Mouse (Mus musculus): ENCODE results near the gene Rab8b.
A peak's percentile ranks its signal among the peaks of the same experiment; 100 is the strongest.
"Not testable (repeated sequence)": the region's sequence is repeated elsewhere in the genome, so short reads cannot be mapped to it uniquely, and the experiment has no call there.

Gene Rab8b

DNA sequence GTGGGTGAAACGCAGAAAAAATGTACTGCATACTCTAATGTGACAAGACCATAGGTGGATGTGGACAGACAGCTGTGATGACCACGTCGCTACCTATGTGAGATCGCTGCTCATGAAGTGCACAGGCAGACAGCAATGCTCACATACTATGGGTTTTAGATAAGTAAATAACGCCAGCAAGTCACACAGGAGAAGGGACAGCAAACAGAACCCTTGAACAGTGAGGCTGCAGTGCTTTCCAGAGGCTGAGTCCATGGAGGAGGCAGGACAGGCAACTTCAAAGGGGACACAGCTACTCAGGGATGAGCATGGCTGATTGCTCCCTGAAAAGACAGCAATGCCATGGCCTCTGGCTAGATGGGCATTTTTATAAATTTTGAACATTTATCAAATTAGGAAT lies 72.7 kb downstream of the Rab8b start:
- DNase-seq (ENCODE audit: low read depth, low spot score) = no peak

DNA sequence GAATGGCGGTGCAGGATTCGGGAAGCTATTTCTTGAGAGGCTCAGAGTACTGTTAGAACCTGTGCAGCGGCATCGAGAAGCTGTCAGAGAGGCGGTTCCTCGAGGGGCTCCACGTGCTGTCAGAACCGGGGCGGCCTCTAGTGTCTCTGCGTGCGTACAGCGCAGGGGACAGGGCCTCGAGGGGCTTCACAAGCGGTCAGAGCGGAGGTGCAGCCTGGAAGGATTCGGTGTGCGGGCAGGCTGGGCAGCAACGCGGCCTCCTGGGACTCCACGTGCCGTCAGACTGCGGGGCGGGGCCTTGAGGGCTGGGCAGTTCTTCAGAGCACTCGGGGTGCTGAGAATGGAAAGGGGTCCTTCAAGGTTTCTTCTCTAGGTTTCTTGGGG lies 84.4 kb downstream of the Rab8b start:
- no peak for DNase-seq (ENCODE audit: low read depth, low spot score)

DNA sequence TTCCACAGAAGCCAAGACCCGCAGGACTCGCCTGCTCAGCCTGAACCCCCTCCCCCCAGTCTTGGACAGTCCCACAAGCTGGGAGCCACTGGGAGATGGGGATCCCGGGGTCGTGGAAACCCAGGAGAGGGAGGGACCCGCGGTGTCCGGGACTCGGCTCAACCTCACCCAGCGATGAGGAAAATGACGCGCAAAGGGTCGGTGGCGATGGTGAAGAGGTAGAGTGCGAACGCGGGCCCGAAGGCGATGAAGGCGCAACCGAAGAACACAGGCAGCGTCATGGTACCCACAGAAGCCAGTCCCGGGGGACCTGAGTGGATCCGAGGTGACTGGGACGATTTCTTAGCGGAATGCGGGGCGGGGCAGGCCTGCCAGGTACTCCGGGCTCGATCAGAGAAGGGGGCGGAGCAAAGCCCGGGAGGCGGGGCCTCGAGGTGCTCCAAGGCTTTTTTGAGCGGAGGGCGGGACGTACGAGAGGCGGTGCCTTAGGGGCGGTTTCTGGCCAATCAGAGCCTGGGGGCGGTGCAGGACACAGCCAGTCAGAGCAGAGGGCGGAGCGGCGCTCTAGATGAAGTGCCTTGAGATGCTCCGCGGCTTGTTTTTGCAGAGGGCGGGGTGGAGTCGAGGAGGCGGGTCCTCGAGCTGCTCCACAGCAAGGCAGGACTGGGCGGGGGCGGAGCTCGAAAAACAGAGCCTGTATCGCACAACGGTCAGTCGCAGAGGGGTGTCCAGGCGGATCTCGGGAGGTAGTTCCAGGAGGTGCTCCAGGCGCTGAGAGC lies 85.0 kb downstream of the Rab8b start, which contains the start of gene Aph1c:
TSS of gene Aph1c (minus strand) at position 409 of the 779 bp plus-strand sequence.
- DNase-seq (ENCODE audit: low read depth, low spot score) = peak; percentile 95

DNA sequence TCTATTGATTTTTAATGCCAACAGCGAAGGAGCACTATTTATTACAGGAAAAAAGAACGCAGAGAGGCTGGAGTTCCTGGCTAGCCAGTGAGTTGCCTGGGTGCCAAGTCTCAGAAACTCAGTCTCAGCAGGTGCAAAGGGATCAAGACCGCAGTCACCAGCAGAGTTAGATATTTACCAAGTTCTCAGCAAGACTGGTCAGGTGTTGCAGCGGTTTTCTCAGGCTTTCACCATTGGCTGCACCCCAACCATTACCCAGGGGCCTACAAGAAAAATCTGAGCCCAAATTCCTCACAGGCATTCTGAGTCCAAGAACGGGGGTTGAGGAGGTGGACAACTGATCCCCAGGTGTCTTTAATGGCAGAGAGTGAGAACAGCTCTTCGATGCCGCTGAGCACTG lies 85.6 kb downstream of the Rab8b start:
- DNase-seq (ENCODE audit: low read depth, low spot score) = no peak

DNA sequence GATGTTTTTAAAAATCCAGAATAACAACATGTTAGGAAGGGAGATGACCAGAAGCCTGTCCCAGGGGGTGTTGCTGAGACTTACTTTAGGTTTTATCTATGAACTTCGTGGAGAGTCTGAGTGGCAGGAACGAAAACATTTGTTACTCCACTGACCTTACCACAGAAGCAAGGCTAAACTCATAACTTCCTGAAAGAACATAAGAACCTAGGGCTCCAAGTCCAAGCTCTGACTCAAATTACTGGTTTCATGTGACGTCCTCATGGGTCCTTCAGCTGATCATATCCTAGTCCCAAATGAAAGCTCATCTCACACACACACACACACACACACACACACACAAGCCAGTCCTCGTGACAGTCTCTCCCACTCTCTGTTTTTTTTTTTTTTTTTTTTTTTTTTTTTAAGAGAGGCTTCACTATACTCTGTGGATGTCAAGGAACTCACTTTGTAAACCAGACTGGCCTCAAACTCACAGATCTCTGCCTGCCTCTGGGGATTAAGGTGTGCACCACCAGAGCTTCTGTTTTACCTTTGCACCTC lies 87.0 kb downstream of the Rab8b start:
- no peak for DNase-seq (ENCODE audit: low read depth, low spot score)

DNA sequence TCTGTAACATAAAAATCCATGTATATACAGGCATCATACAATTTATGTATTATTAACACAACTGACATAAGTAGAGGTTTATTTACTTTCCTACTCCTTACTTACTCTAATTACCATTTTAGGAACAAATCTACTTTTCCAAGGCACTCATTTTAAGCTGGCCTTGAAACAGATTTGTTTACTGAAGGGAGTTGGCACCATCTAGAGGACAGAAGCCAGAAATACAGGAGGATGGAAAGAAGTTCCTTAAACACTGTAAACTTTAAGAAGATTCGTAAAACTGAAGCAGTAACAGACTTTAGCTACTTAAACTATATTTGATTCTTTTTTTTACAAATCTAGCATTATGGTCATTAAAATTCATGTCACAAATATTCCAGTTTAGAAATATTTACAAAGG lies 93.5 kb downstream of the Rab8b start:
- no peak for DNase-seq (ENCODE audit: low read depth, low spot score)

DNA sequence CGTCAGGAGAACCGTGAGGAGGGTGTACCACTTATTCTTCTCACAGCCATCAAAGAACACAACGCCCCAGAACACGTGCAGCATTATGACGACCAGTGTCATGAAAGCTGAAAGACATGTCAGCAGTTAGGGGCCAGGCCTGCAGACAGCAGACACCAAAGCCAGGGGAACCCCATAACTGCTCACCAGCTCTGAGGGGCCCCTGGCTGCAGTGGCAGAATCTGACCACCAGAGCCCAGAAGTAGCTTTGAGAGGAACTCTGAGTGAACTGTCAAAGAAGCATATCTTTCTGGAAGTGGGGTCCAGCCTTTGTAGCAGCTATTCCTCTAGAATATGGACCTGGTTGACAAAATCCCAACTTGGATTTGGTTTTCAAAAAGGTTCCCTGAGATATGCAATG lies 97.2 kb downstream of the Rab8b start:
- not testable (repeated sequence) for DNase-seq (ENCODE audit: low read depth, low spot score)

DNA sequence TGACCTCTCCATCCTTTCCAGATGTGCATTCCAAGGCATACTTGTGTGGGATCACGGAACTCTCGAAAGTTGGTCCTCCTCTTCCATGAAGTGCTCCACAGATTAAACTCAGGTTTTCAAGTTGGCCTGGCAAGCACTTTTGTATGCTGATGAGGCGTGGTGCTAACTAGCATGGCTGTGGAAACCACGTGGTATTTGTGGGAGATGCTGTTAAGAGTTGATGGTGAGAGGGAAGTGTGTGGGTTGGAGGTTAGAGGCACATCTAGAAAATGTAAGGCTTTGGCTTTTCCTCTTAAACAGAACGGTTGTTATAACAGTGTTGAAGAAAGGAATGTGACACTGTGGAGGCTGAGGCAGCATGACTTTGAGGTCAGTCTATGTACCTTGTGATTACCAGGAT lies 98.5 kb downstream of the Rab8b start:
- no peak for DNase-seq (ENCODE audit: low read depth, low spot score)

DNA sequence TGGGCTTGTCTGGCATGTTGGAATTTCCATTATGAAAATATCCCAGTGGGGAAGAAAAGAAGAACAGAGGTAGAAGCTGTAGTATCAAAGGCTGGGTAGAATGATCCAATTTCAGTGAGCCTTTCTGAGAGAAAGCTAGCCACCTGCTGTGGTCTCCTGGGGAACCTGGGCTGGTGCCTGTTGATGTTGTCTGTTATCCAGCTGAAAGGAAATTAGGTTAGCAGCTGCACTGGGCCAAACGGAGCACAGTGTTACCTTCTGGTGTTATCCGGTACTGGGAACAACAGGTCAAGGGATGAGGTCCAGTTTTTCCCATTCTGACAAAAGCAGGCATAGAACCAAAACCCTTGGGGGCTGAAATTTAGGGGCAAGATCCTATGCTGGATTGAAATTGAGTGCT lies 106.1 kb downstream of the Rab8b start:
- DNase-seq (ENCODE audit: low read depth, low spot score) = no peak

DNA sequence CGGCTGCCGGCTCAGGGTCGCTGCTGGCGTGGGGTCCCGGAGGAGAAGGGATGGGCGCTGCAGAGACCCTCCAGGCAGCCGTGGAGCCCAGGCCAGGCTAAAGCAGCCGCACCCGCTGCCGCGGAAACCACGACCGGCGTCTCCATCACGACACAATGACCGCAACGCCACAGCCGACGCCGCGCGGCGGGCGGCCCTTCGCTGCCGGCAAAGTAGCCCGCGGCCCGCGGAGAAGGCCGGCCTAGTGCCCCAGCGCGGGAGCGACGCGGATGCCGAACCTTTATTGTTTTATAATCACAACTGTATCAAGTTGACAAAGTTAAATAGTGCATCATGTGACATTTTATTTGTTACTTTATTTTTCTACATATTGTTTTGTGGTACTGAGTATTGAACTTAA lies 113.5 kb downstream of the Rab8b start:
- DNase-seq (ENCODE audit: low read depth, low spot score) = not testable (repeated sequence)

DNA sequence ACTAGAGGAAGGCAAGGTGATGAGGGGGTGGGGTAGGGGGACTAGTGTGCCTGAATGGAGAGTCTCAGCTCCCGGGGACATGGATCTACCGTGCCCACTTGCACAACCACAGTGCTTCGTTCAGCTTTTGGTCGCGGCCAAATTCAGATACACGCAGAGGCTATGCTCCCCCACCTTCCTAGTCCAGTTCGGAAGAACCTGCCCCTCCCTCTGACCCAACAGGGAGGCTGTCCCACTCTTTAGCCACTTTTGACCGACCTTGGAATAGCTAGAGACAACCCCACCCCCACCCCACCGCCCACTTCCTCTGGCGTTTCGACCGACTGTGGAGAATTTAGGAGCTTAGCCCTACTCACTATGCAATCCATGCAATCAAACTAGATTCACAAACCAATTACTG lies 117.5 kb downstream of the Rab8b start:
- DNase-seq (ENCODE audit: low read depth, low spot score) = no peak

DNA sequence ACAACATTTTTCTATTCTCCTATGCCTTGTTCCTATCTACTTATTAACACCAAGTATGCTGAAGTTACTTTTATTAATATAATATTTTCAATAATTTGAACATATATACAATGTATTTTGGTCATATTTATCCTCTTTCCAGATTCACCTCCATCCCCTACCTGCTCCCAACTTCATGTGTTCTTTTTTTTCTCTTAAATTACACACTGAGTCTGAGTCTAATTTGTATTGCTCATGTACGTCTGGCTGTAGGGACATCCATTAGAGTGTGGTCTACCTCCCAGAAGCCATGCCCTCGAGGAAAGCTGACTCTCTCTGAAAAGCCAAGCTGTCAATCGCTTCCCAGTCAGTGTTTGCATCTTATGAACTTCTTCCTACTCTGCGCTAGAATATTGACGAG lies 122.7 kb downstream of the Rab8b start, which contains the start of gene Gm10647:
TSS of gene Gm10647 (plus strand) at position 301 of the 400 bp plus-strand sequence.
- DNase-seq (ENCODE audit: low read depth, low spot score) = no peak

DNA sequence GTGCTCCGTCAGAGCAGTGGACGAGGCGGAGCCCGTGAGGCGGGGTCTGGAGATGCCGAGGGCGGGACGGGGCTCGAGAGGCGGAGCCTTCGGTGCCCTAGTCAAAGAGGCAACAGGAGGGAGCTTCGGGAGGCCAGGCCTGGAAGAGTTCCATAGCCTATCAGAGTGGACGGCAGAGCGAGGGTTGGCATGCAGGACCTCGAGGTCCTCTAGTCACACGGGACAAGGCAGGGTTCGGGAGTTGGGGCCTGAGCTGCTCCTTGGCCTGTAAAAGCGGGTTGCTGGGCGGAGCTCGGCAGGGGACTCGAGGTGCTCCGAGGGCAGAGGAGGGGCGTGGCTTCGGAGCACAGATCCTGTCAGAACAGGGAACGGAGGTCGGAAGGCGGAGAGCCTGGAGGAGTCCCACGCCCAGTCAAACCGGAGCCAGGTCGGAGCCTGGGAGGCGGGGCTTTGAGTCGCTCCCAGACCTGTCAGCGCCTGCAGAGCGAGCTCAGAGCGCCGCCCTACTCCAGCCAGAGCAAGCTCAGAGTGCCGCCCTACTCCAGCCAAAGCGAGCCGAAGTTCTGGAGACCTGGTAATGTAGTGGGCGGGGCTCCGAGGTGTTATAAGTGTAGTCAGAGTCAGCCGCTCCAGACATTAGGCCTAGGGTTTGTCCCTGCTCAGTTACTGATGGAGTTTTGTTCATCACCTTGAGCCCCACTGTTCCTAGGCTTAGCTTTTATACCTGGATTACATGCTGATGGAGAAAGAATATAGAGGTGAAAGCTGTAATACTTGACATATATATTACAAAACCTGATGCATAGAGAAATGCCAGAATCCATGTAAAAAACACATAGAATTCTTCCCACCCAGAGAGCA lies 123.8 kb downstream of the Rab8b start, which contains the start of gene Aph1b:
TSS of gene Aph1b (minus strand) at position 27 of the 861 bp plus-strand sequence.
- peak; percentile 96 for DNase-seq (ENCODE audit: low read depth, low spot score)

DNA sequence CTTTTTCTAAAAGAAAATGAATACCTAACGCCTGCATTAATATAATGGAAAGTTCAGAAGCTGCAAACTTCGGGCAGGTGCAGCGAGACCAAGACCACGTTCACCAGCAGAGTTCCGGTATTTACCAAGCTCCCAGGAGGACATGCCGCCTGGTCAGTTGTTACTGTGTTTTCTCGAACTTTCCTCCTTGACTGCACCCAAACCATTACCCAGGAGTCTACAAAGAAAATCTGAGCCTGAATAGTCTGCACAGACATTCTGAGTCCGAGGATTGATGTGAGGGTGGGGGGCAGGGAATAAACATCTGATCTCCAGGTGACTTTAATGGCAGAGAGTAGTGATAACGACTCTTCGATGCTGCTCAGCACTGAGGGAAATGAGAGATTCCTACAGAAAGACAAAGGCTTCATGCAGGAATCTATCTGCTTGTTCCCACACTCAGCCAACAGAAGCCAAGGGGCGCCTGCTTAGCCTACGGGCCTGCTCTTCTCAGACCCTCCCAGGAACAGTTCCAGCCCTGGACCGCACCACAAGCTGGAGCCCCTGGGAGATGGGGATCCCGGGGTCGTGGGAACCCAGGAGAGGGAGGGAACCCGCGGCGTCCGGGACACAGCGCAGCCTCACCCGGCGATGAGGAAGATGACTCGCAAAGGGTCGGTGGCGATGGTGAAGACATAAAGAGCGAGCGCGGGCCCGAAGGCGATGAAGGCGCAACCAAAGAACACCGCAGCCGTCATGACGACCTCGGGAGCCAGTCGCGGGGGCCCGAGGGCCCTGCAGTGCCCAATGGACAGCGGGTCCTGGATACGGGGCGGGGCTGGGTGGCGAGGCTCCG lies 124.6 kb downstream of the Rab8b start:
- DNase-seq (ENCODE audit: low read depth, low spot score) = peak; percentile 34
